Mouse (Mus musculus): ENCODE results near the gene Rab30.
A peak's percentile ranks its signal among the peaks of the same experiment; 100 is the strongest.

Gene Rab30

GRCm38 (mm10) chr7:92799665-92800595, 58.5 kb downstream of the Rab30 start:
- no peak for DNase-seq (ENCODE audit: low spot score in 2 of 2)

DNA sequence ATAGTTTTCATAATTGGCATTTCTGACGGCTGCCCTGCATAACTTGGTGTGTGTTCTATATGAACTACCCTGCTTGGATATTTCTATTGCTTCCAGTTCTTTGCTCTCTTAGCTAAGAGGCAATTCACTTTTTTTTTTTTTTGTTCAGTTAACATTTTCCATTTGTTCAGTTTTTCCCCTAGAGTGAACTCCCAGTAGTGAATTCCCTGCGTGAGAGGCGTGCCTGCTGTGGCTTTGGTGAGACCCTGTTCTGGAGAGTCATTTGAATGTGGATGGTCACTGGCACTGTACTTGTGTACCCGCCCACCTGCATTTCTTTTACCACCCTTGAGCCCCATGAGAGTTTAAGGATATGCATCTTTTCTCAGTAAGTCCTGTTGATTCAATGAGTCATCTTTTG, 60.8 kb downstream of the Rab30 start:
- DNase-seq (ENCODE audit: low spot score in 2 of 2) = no peak

DNA sequence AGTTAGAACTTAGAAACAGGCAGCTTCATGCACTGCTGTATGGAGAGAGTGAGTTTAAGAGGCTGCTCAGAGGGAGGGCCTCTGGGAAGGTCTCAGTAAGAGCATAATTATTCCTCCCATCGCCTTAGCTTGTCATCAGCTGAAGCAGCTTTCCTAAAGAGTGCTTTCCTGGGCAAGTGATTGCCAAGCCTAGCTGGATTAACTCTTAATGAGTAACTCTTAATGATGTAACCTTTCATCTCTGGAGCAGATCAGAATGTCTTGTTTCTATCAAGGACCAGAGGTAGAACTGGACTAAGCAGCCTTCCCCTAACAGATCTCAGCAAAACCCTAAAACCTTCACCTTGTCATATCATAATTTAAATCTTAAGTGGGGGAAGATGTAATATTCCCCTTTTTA, 61.8 kb downstream of the Rab30 start:
- no peak for DNase-seq (ENCODE audit: low spot score in 2 of 2)

- DNase-seq (ENCODE audit: low spot score in 2 of 2) = no peak
These were observed 63.7 kb downstream of the Rab30 start for GRCm38 (mm10) chr7:92804919-92805668.

DNA sequence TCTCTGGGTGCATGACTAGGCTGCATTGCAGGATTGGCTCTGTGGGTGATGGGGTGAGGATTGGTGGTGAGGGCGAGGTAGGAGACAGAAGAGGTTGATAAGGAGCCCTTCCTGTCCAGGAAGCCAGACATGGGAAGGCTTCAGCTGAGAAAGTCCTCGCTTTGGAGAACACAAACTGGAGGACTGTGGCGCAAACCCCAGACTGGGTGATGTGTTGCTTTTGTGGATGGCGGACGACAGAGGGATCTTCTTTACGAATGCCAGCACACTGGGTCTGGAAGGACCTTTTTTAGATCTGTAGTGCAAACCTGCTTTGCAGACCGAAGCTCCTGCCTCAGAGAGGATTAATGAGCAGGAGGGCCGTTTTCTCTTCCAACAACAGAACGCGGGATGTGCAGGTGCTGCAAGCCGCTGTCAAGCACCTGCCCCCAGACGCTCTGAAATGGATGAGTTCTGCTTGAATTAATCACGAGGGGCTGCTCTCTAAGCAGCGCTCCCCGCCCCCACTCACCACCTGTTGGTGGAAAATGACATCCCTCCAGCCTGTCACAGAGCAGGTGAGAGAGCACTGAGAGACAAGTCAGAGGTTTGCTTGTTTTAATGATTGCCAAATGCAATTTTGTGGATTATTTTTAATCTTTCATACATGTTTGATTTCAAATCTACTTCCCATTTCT, 65.2 kb downstream of the Rab30 start:
- DNase-seq (ENCODE audit: low spot score in 2 of 2) = no peak

GRCm38 (mm10) chr7:92807482-92807881, 66.1 kb downstream of the Rab30 start:
- DNase-seq (ENCODE audit: low spot score in 2 of 2) = no peak

DNA sequence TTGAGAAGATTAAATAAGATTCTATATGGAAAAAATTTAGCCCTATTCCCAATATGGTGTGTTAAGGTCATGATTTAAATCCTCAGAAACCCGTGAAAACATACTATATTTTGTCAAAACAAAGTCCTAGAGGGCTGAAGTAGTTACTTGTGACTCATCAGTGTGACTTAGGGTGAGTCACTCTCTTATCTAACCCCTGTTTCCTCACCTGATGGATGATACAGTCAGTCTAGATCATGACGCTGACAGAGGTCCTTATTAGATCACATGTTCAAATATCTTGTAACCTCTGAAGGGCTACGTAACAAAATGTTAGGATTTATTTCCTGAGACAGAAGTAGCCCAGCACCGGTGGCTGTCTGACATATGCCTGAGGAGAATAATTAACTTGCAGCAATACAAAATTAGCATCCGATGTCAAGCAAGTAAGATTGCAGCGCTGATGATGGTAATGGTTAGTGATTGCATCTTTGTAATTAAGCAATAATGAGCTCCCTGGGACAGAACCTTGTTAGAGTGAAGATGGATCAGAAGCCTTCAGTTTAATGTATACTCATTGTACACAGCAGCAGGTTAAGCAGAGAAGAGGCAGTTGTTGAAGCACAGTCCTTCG, 70.4 kb downstream of the Rab30 start:
- no peak for DNase-seq (ENCODE audit: low spot score in 2 of 2)

GRCm38 (mm10) chr7:92817242-92817641, 75.8 kb downstream of the Rab30 start:
- DNase-seq (ENCODE audit: low spot score in 2 of 2) = peak in 1 of 2 experiments; percentile 19

- DNase-seq (ENCODE audit: low spot score in 2 of 2) = no peak
These were observed 76.5 kb downstream of the Rab30 start for GRCm38 (mm10) chr7:92817886-92818285.

GRCm38 (mm10) chr7:92819656-92820055, 78.3 kb downstream of the Rab30 start:
- peak; percentile 27 to 28 for DNase-seq (ENCODE audit: low spot score in 2 of 2)

- DNase-seq (ENCODE audit: low spot score in 2 of 2) = no peak
These were observed 79.0 kb downstream of the Rab30 start for GRCm38 (mm10) chr7:92820410-92820809.

- no peak for DNase-seq (ENCODE audit: low spot score in 2 of 2)
These were observed 79.6 kb downstream of the Rab30 start for GRCm38 (mm10) chr7:92820941-92821465.

- DNase-seq (ENCODE audit: low spot score in 2 of 2) = no peak
These were observed 80.5 kb downstream of the Rab30 start for GRCm38 (mm10) chr7:92821871-92822270.

DNA sequence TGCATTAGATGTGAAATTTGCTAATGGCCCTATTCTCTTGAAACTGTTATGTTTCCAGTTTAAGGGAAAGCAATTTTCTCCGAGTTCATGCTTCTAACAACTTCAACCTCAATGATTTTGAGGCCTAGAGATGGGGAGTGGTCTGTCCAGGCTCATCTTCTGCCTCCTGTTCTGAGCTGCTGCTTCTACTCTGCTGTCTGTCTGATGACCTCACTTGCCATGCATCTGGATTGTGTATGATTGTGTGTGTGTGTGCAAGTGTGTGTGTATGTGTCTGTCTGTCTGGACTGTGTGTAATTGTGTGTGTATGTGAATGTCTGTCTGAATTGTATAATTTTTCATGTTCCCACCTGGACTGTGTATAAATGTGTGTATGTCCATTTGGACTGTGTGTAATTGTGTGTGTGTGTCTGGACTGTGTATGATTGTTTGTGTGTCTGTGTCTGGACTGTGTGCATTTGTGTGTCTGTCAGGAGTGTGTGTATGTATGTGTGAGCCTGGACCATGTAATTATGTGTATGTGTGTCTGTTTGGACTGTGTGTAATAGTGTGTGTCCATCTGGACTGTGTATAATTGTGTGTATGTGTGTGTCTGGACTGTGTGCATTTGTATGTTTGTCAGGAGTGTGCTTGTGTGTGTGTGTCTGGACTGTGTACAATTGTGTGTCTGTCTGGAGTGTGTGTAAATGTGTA, 81.2 kb downstream of the Rab30 start:
- DNase-seq (ENCODE audit: low spot score in 2 of 2) = no peak

GRCm38 (mm10) chr7:92826248-92826647, 84.8 kb downstream of the Rab30 start:
- DNase-seq (ENCODE audit: low spot score in 2 of 2) = no peak

DNA sequence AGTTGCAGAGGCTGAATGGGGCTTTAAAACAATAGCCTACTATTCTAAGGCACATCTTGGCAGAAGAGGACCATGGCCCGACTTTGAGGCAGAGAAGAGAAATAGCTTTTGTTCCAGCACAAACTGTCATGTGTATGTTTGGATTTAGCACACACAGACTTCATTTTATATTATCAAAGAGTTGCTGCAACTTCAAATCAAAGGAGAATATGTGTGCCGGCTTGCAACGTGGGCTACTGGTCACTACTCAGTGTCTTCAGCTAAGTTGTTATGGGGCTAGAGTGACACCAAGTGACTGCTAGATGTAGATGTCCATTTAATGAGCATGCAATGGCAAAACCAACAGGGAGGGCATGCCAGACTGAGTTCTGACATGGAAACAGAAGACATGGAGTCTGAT, 86.6 kb downstream of the Rab30 start:
- DNase-seq (ENCODE audit: low spot score in 2 of 2) = no peak

DNA sequence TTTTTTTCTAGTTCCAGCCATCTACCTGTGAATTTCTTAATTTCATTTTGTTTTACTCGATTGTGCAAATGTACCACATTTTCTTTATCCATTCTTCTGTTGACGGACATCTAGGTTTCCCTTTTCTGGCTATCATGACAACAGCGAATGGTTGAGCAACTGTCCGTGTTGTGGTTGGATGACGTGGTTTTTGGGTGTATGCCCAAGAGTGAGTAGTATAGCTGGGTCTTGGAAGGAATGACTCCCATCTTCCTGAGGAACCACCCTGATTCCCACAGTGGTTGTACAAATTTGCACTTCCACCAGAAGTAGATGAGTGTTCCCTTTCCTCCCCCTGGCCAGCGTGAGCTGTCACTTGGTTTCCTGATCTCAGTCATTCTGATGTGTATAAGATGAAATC, 91.0 kb downstream of the Rab30 start:
- DNase-seq (ENCODE audit: low spot score in 2 of 2) = no peak

DNA sequence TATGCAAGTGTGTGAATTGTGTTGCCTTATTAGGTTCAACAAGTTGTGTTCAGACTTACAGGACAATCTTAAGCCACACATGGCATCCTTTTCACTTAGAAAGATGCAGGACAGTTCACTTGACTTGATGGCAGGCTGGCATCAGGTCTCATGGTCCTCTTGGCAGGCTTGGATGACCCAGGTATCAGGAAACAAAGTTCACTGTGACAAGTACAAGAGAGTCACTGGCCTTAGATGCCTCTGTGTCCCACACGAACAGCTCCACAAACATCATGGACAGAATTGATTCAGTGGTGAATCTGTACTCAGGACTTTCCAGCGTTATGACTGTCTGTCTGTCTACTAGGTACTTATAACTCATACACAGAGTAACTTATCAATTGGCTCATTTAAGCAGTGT, 93.0 kb downstream of the Rab30 start:
- no peak for DNase-seq (ENCODE audit: low spot score in 2 of 2)

DNA sequence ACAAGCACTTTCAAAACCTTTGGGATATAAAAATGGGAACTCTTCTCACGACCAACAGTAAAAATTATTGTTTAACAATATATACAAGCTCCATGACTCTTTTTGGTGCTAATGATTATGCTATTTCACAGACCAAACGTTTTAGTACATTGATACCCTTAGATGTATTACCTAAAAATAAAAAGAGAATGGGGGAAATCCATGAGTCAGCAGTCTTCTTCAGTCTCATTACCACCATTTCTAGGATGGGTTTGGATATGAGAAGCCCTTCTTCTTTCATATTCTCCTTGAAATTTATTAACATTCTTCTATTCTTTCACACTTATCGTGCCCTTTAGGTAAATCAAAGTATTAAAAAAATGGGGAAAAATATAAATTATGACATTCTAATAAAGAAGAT, 95.0 kb downstream of the Rab30 start:
- DNase-seq (ENCODE audit: low spot score in 2 of 2) = no peak

DNA sequence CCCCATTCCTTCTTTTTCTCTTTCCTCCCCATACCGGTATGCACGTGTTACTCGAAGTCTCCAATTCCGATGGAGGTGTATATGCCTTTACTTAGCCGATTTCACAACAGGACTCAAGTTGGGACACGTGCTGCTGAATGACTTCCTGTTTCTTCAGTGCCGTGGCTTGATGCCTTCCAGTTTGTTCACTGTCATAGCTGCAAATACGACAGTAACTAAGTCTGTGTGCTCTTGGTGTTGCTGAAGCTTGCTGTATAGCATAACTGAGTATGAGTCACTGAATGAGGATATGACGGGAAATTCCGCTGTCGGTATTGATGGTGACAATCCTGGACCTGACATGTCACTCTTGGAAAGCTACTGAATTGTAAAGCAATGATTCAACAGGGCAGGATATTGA, 95.8 kb downstream of the Rab30 start:
- DNase-seq (ENCODE audit: low spot score in 2 of 2) = no peak

- DNase-seq (ENCODE audit: low spot score in 2 of 2) = no peak
These were observed 96.5 kb downstream of the Rab30 start for GRCm38 (mm10) chr7:92837907-92838306.

Measured in spleen, postnatal 14 days (tissue).